Mouse (Mus musculus) MEL (cell line): ENCODE measurements around the gene Ccnd1. TPM values are rescaled to one million over a fixed set of nuclear protein-coding genes. Genes with fewer than 3 reads are reported as not detected.
A peak's percentile ranks its signal among the peaks of the same experiment; 100 is the strongest.

Experiments used
- DNase-seq: peaks from one replicate; pipeline ENCODE4 v3.0.0; 2011; ENCODE audit warnings: low read depth, low spot score
- H3K27ac ChIP-seq: 2 replicates; pipeline ENCODE4 v1.5.1; 2012; ENCODE audit warnings: low read depth, mild to moderate bottlenecking, control low read depth, low read length, moderate library complexity; ENCODE audit not compliant: control insufficient read depth
- H3K27me3 ChIP-seq, 2 experiments: fragments of 150-350 bp in 1 of 2; sonication (generic) in 1 of 2; 2 replicates each; pipeline ENCODE4 v1.6.1; 2012; ENCODE audit warnings: low read length in 2 of 2, mild to moderate bottlenecking in 2 of 2, improper control_type of control experiment in 1 of 2, moderate library complexity in 1 of 2; ENCODE audit not compliant: insufficient read depth in 2 of 2, control insufficient read depth in 1 of 2
- H3K36me3 ChIP-seq, 2 experiments: 2 replicates each; pipeline ENCODE4 v1.6.1; 2012 to 2014; ENCODE audit warnings: low read length in 2 of 2, improper control_type of control experiment in 1 of 2, inconsistent platforms in 1 of 2, mild to moderate bottlenecking in 1 of 2; ENCODE audit not compliant: insufficient read depth in 2 of 2, control insufficient read depth in 1 of 2
- H3K4me1 ChIP-seq, 2 experiments: fragments of 150-350 bp in 1 of 2; sonication (generic) in 1 of 2; 2 replicates each; pipeline ENCODE4 v1.6.1; 2012; ENCODE audit warnings: low read length in 2 of 2, improper control_type of control experiment in 1 of 2, mild to moderate bottlenecking in 1 of 2; ENCODE audit not compliant: insufficient read depth in 2 of 2, control insufficient read depth in 1 of 2
- H3K4me3 ChIP-seq, 2 experiments: fragments of 150-350 bp in 1 of 2; sonication (generic) in 1 of 2; 2 replicates each; pipeline ENCODE4 v1.5.1; 2012; ENCODE audit warnings: low read depth in 2 of 2, low read length in 2 of 2, mild to moderate bottlenecking in 2 of 2, moderate library complexity in 2 of 2, control low read depth in 1 of 2, improper control_type of control experiment in 1 of 2; ENCODE audit not compliant: control insufficient read depth in 1 of 2, insufficient read depth in 1 of 2
- H3K79me2 ChIP-seq: 2 replicates; pipeline ENCODE4 v1.6.1; 2012; ENCODE audit warnings: mild to moderate bottlenecking, low read length, moderate library complexity; ENCODE audit not compliant: control insufficient read depth, poor library complexity, insufficient read depth
- H3K9ac ChIP-seq: 2 replicates; pipeline ENCODE4 v1.6.1; 2012; ENCODE audit warnings: low read depth, mild to moderate bottlenecking, control low read depth, low read length, moderate library complexity; ENCODE audit not compliant: control insufficient read depth, poor library complexity, severe bottlenecking
- H3K9me3 ChIP-seq: fragments of 150-350 bp; sonication (generic); replicated peaks from 2 replicates; pipeline ENCODE4 v1.6.1; 2012; ENCODE audit warnings: mild to moderate bottlenecking, low read length, improper control_type of control experiment, moderate library complexity; ENCODE audit not compliant: insufficient read depth
- BHLHE40 ChIP-seq: IDR thresholded peaks from 2 replicates; pipeline ENCODE4 v1.6.1; 2012; ENCODE audit warnings: low read depth, mild to moderate bottlenecking, inconsistent platforms, low read length, improper control_type of control experiment, borderline replicate concordance
- CHD1 ChIP-seq: IDR thresholded peaks from 2 replicates; pipeline ENCODE4 v1.6.1; 2012; ENCODE audit warnings: low read depth, mild to moderate bottlenecking, inconsistent platforms, low read length, improper control_type of control experiment
- CHD2 ChIP-seq: IDR thresholded peaks from 2 replicates; pipeline ENCODE4 v1.6.1; 2011; ENCODE audit warnings: low read length, improper control_type of control experiment
- CTCF ChIP-seq, 3 experiments: IDR thresholded peaks in 2 of 3; conservative IDR thresholded peaks in 1 of 3; 2 replicates each; pipeline ENCODE4 v1.5.1; 2011 to 2012; ENCODE audit warnings: low read length in 3 of 3, low read depth in 2 of 3, mild to moderate bottlenecking in 2 of 3, improper control_type of control experiment in 1 of 3, inconsistent platforms in 1 of 3, mixed read lengths in 1 of 3, moderate library complexity in 1 of 3; ENCODE audit not compliant: control insufficient read depth in 1 of 3, insufficient read depth in 1 of 3, poor library complexity in 1 of 3, severe bottlenecking in 1 of 3
- E2F4 ChIP-seq: IDR thresholded peaks from 2 replicates; pipeline ENCODE4 v1.6.1; 2011; ENCODE audit warnings: low read depth, low read length, improper control_type of control experiment, borderline replicate concordance
- EP300 ChIP-seq, 2 experiments: IDR thresholded peaks; 2 replicates each; pipeline ENCODE4 v1.6.1; 2011; ENCODE audit warnings: improper control_type of control experiment in 2 of 2, low read length in 2 of 2, low read depth in 1 of 2, mild to moderate bottlenecking in 1 of 2
- ETS1 ChIP-seq: IDR thresholded peaks from 2 replicates; pipeline ENCODE4 v1.6.1; 2012; ENCODE audit warnings: low read depth, mild to moderate bottlenecking, inconsistent platforms, low read length, improper control_type of control experiment, moderate library complexity
- GABPA ChIP-seq: IDR thresholded peaks from 2 replicates; pipeline ENCODE4 v1.6.1; 2012; ENCODE audit warnings: low read depth, mild to moderate bottlenecking, inconsistent platforms, low read length, improper control_type of control experiment, moderate library complexity
- GATA1 ChIP-seq: IDR thresholded peaks from 2 replicates; pipeline ENCODE4 v1.6.1; 2011; ENCODE audit warnings: low read depth, low read length, improper control_type of control experiment
- HCFC1 ChIP-seq: IDR thresholded peaks from 2 replicates; pipeline ENCODE4 v1.6.1; 2012; ENCODE audit warnings: low read depth, mild to moderate bottlenecking, inconsistent platforms, low read length, improper control_type of control experiment, moderate library complexity
- JUND ChIP-seq: IDR thresholded peaks from 2 replicates; pipeline ENCODE4 v1.6.1; 2011; ENCODE audit warnings: low read depth, mild to moderate bottlenecking, improper control_type of control experiment, low read length
- MAFK ChIP-seq: IDR thresholded peaks from 2 replicates; pipeline ENCODE4 v1.6.1; 2011; ENCODE audit warnings: low read depth, mild to moderate bottlenecking, low read length, improper control_type of control experiment, borderline replicate concordance
- MAX ChIP-seq: IDR thresholded peaks from 2 replicates; pipeline ENCODE4 v1.6.1; 2011; ENCODE audit warnings: low read length, improper control_type of control experiment
- MAZ ChIP-seq: IDR thresholded peaks from 2 replicates; pipeline ENCODE4 v1.6.1; 2012; ENCODE audit warnings: low read depth, mild to moderate bottlenecking, inconsistent platforms, low read length, improper control_type of control experiment
- MXI1 ChIP-seq: IDR thresholded peaks from 2 replicates; pipeline ENCODE4 v1.6.1; 2011; ENCODE audit warnings: mild to moderate bottlenecking, low read depth, low read length, improper control_type of control experiment
- MYB ChIP-seq: IDR thresholded peaks from 2 replicates; pipeline ENCODE4 v1.6.1; 2011; ENCODE audit warnings: mild to moderate bottlenecking, low read depth, low read length, improper control_type of control experiment
- MYC ChIP-seq: IDR thresholded peaks from 2 replicates; pipeline ENCODE4 v1.6.1; 2011; ENCODE audit warnings: low read depth, mild to moderate bottlenecking, low read length, improper control_type of control experiment, moderate library complexity
- NELFE ChIP-seq: IDR thresholded peaks from 2 replicates; pipeline ENCODE4 v1.6.1; 2011; ENCODE audit warnings: low read depth, low read length, improper control_type of control experiment
- NRF1 ChIP-seq: IDR thresholded peaks from 2 replicates; pipeline ENCODE4 v1.6.1; 2014; ENCODE audit warnings: low read depth, mild to moderate bottlenecking, inconsistent platforms, low read length, improper control_type of control experiment, moderate library complexity; ENCODE audit not compliant: poor library complexity, insufficient read depth, severe bottlenecking
- POLR2A ChIP-seq, 2 experiments: IDR thresholded peaks; 2 replicates each; pipeline ENCODE4 v1.6.1; 2011 to 2012; ENCODE audit warnings: low read length in 2 of 2, mild to moderate bottlenecking in 2 of 2, control low read depth in 1 of 2, improper control_type of control experiment in 1 of 2, low read depth in 1 of 2, moderate library complexity in 1 of 2; ENCODE audit not compliant: control insufficient read depth in 1 of 2, insufficient read depth in 1 of 2, poor library complexity in 1 of 2
- POLR2AphosphoS2 ChIP-seq: IDR thresholded peaks from 2 replicates; pipeline ENCODE4 v1.6.1; 2011; ENCODE audit warnings: low read length, improper control_type of control experiment
- POLR2AphosphoS5 ChIP-seq: IDR thresholded peaks from 2 replicates; pipeline ENCODE4 v1.6.1; 2012; ENCODE audit warnings: low read depth, borderline replicate concordance, mild to moderate bottlenecking, inconsistent platforms, low read length, moderate library complexity, mixed read lengths
- RAD21 ChIP-seq: IDR thresholded peaks from 2 replicates; pipeline ENCODE4 v1.6.1; 2011; ENCODE audit warnings: mild to moderate bottlenecking, low read depth, low read length, improper control_type of control experiment
- SIN3A ChIP-seq: IDR thresholded peaks from 2 replicates; pipeline ENCODE4 v1.6.1; 2012; ENCODE audit warnings: low read length, improper control_type of control experiment, inconsistent platforms
- SMC3 ChIP-seq: IDR thresholded peaks from 2 replicates; pipeline ENCODE4 v1.6.1; 2011; ENCODE audit warnings: low read depth, low read length, improper control_type of control experiment
- TAL1 ChIP-seq: IDR thresholded peaks from 2 replicates; pipeline ENCODE4 v1.6.1; 2012; ENCODE audit warnings: mild to moderate bottlenecking, inconsistent platforms, low read length, moderate library complexity, mixed read lengths
- TBP ChIP-seq: IDR thresholded peaks from 2 replicates; pipeline ENCODE4 v1.8.0; 2011; ENCODE audit warnings: low read depth, low read length, improper control_type of control experiment
- TCF12 ChIP-seq: IDR thresholded peaks from 2 replicates; pipeline ENCODE4 v1.6.1; 2014; ENCODE audit warnings: low read depth, mild to moderate bottlenecking, inconsistent platforms, low read length, improper control_type of control experiment, moderate library complexity
- UBTF ChIP-seq: IDR thresholded peaks from 2 replicates; pipeline ENCODE4 v1.6.1; 2012; ENCODE audit warnings: low read depth, mild to moderate bottlenecking, inconsistent platforms, low read length, improper control_type of control experiment, moderate library complexity, borderline replicate concordance; ENCODE audit not compliant: insufficient read depth
- USF1 ChIP-seq: IDR thresholded peaks from 2 replicates; pipeline ENCODE4 v1.6.1; 2014; ENCODE audit warnings: low read depth, mild to moderate bottlenecking, inconsistent platforms, low read length, improper control_type of control experiment, moderate library complexity
- ZC3H11A ChIP-seq: IDR thresholded peaks from 2 replicates; pipeline ENCODE4 v1.6.1; 2012; ENCODE audit warnings: low read depth, mild to moderate bottlenecking, inconsistent platforms, low read length, improper control_type of control experiment
- ZKSCAN1 ChIP-seq: IDR thresholded peaks from 2 replicates; pipeline ENCODE4 v1.6.1; 2012; ENCODE audit warnings: low read depth, mild to moderate bottlenecking, inconsistent platforms, low read length, improper control_type of control experiment, moderate library complexity
- ZMIZ1 ChIP-seq: IDR thresholded peaks from 2 replicates; pipeline ENCODE4 v1.6.1; 2012; ENCODE audit warnings: low read depth, mild to moderate bottlenecking, inconsistent platforms, low read length, improper control_type of control experiment, moderate library complexity
- ZNF384 ChIP-seq: IDR thresholded peaks from 2 replicates; pipeline ENCODE4 v1.6.1; 2012; ENCODE audit warnings: low read depth, mild to moderate bottlenecking, inconsistent platforms, low read length, improper control_type of control experiment
- polyA plus RNA-seq, 2 experiments: library from polyadenylated mRNA; stranded (reverse) in 1 of 2; unstranded in 1 of 2; fragments of >175 nt in 1 of 2; fragments of >200 nt in 1 of 2; gene quantifications; 2 replicates each; pipeline versions ENCODE4 v1.2.1 to v1.2.4; 2012; ENCODE audit warnings: low replicate concordance in 2 of 2, low read depth in 1 of 2; ENCODE audit not compliant: insufficient read length in 2 of 2, insufficient read depth in 1 of 2, missing spikeins in 1 of 2
- total RNA-seq: library from RNA; depleted of rRNA; stranded (reverse); fragments of 300-350 nt; gene quantifications from 2 replicates; pipeline ENCODE4 v1.2.3, GENCODE M21; 2012

Gene Ccnd1
- total and polyA plus RNA-seq, 3 experiments = 0.08 to 0.38 TPM; not detected in 1

GRCm38 (mm10) chr7:144896294-144897218 lies 43.2 kb downstream of the Ccnd1 start, which contains the start of gene Fgf15:
Fgf15 (plus strand) TSS chr7:144896531.
- peak within 1 kb of the TSS; percentile 79 for H3K9ac ChIP-seq
- H3K4me3 ChIP-seq = peak within 1 kb of the TSS; percentile 84 to 86
- peaks cover 15% of the 10 kb centered on the region for H3K79me2 ChIP-seq
- H3K36me3 ChIP-seq = peaks cover 0 to 9% of the 10 kb centered on the region in 2 experiments; a peak in 2 of 4 replicates
- no peak for TF ChIP-seq GABPA
- TF ChIP-seq NRF1 = no peak
- no peak for TF ChIP-seq GATA1
- no peak for TF ChIP-seq TBP
- no peak for TF ChIP-seq BHLHE40
- peak; percentile 93 for TF ChIP-seq MXI1
- no peak for TF ChIP-seq ZKSCAN1
- TF ChIP-seq MAFK = no peak
- 0 out of 2 replicates have a peak, but pooled peaks have one; percentile 25 for TF ChIP-seq USF1
- TF ChIP-seq ZNF384 = no peak
- TF ChIP-seq CHD1 = 0 out of 2 replicates have a peak, but pooled peaks have one; percentile 89
- no peak for TF ChIP-seq MAZ
- no peak for TF ChIP-seq POLR2AphosphoS2
- no peak for TF ChIP-seq SMC3
- TF ChIP-seq UBTF = no peak
- no peak for TF ChIP-seq POLR2AphosphoS5
- TF ChIP-seq TAL1 = no peak
- TF ChIP-seq JUND = no peak
- TF ChIP-seq SIN3A = peak; percentile 71; the same call in 1 of the 2 replicates
- 0 out of 2 replicates have a peak, but pooled peaks have one; percentile 3 for TF ChIP-seq TCF12
- TF ChIP-seq NELFE = peak; percentile 67
- TF ChIP-seq ZMIZ1 = 0 out of 2 replicates have a peak, but pooled peaks have one; percentile 19
- TF ChIP-seq HCFC1 = 0 out of 2 replicates have a peak, but pooled peaks have one; percentile 14
- peak; percentile 83 for TF ChIP-seq MAX
- peak; percentile 76; the same call in 1 of the 2 replicates for TF ChIP-seq MYC
- no peak for TF ChIP-seq EP300 (IDR thresholded peaks at IDR 0.05; ENCODE audit: low read depth in 1 of 2, low read length in 2 of 2)
- no peak for TF ChIP-seq E2F4
- no peak for TF ChIP-seq CHD2
- TF ChIP-seq MYB = no peak
- no peak for TF ChIP-seq ZC3H11A
- no peak for TF ChIP-seq CTCF (IDR thresholded peaks at IDR 0.05 in 2 of 3, conservative IDR thresholded peaks at IDR 0.05 in 1 of 3; ENCODE audit: control insufficient read depth in 1 of 3, insufficient read depth in 1 of 3, low read depth in 2 of 3, low read length in 3 of 3, poor library complexity in 1 of 3, severe bottlenecking in 1 of 3)
- TF ChIP-seq ETS1 = no peak
- peak; percentile 15 to 79; a peak in 3 of 4 replicates for TF ChIP-seq POLR2A (IDR thresholded peaks at IDR 0.05; ENCODE audit: control insufficient read depth in 1 of 2, insufficient read depth in 1 of 2, low read depth in 1 of 2, low read length in 2 of 2, poor library complexity in 1 of 2)
- TF ChIP-seq RAD21 = no peak
- TF ChIP-seq, all 39 proteins: peak for 11
- H3K27me3 ChIP-seq = no peaks in the 10 kb centered on the region
- peak within 1 kb of the TSS; percentile 73 for H3K27ac ChIP-seq
- DNase-seq = peak; percentile 85
- H3K4me1 ChIP-seq = peaks cover 5 to 13% of the 10 kb centered on the region in 2 experiments; a peak in 2 of 4 replicates
- H3K9me3 ChIP-seq = no peaks in the 10 kb centered on the region
